Mouse (Mus musculus) MEL (cell line): ENCODE results near the gene Zfp568.

Source experiments
- CTCF ChIP-seq, 3 experiments: IDR thresholded peaks in 2 of 3; conservative IDR thresholded peaks in 1 of 3; 2 replicates each; pipeline ENCODE4 v1.5.1; 2011 to 2012; ENCODE audit warnings: low read length in 3 of 3, low read depth in 2 of 3, mild to moderate bottlenecking in 2 of 3, improper control_type of control experiment in 1 of 3, inconsistent platforms in 1 of 3, mixed read lengths in 1 of 3, moderate library complexity in 1 of 3; ENCODE audit not compliant: control insufficient read depth in 1 of 3, insufficient read depth in 1 of 3, poor library complexity in 1 of 3, severe bottlenecking in 1 of 3
- EP300 ChIP-seq, 2 experiments: IDR thresholded peaks; 2 replicates each; pipeline ENCODE4 v1.6.1; 2011; ENCODE audit warnings: improper control_type of control experiment in 2 of 2, low read length in 2 of 2, low read depth in 1 of 2, mild to moderate bottlenecking in 1 of 2
- GABPA ChIP-seq: IDR thresholded peaks from 2 replicates; pipeline ENCODE4 v1.6.1; 2012; ENCODE audit warnings: low read depth, mild to moderate bottlenecking, inconsistent platforms, low read length, improper control_type of control experiment, moderate library complexity
- NELFE ChIP-seq: IDR thresholded peaks from 2 replicates; pipeline ENCODE4 v1.6.1; 2011; ENCODE audit warnings: low read depth, low read length, improper control_type of control experiment
- POLR2A ChIP-seq, 2 experiments: IDR thresholded peaks; 2 replicates each; pipeline ENCODE4 v1.6.1; 2011 to 2012; ENCODE audit warnings: low read length in 2 of 2, mild to moderate bottlenecking in 2 of 2, control low read depth in 1 of 2, improper control_type of control experiment in 1 of 2, low read depth in 1 of 2, moderate library complexity in 1 of 2; ENCODE audit not compliant: control insufficient read depth in 1 of 2, insufficient read depth in 1 of 2, poor library complexity in 1 of 2

GRCm38 (mm10) chr7:30019543-30019942 lies 35.8 kb downstream of the Zfp568 start:
- no peak for TF ChIP-seq POLR2A (IDR thresholded peaks at IDR 0.05; ENCODE audit: control insufficient read depth in 1 of 2, insufficient read depth in 1 of 2, low read depth in 1 of 2, low read length in 2 of 2, poor library complexity in 1 of 2)
- no peak for TF ChIP-seq GABPA
- TF ChIP-seq CTCF (IDR thresholded peaks at IDR 0.05 in 2 of 3, conservative IDR thresholded peaks at IDR 0.05 in 1 of 3; ENCODE audit: control insufficient read depth in 1 of 3, insufficient read depth in 1 of 3, low read depth in 2 of 3, low read length in 3 of 3, poor library complexity in 1 of 3, severe bottlenecking in 1 of 3) = no peak
- TF ChIP-seq NELFE = no peak
- TF ChIP-seq EP300 (IDR thresholded peaks at IDR 0.05; ENCODE audit: low read depth in 1 of 2, low read length in 2 of 2) = no peak
